Mouse (Mus musculus) G1E (cell line): ENCODE results near the gene Ak5. TPM values are rescaled to one million over a fixed set of nuclear protein-coding genes. Genes with fewer than 3 reads are reported as not detected.

Experiments
- ATAC-seq: 2 replicates; pipeline ENCODE4 v1.8.0; 2016; ENCODE audit warnings: mild to moderate bottlenecking; ENCODE audit not compliant: insufficient number of reproducible peaks, poor library complexity, low FRiP score, severe bottlenecking; ENCODE audit errors: extremely low read depth
- DNase-seq: peaks from one replicate; pipeline ENCODE4 v3.0.0; 2012; ENCODE audit warnings: low spot score
- H3K27me3 ChIP-seq: 2 replicates; pipeline ENCODE4 v1.6.1; 2012; ENCODE audit warnings: mild to moderate bottlenecking, low read length, inconsistent platforms; ENCODE audit not compliant: insufficient read depth
- H3K36me3 ChIP-seq: replicated peaks from 2 replicates; pipeline ENCODE3; 2012; ENCODE audit warnings: mild to moderate bottlenecking, inconsistent platforms
- H3K4me1 ChIP-seq: 2 replicates; pipeline ENCODE4 v1.6.1; 2012; ENCODE audit warnings: low read depth, low read length, inconsistent platforms, mixed read lengths; ENCODE audit not compliant: insufficient read depth
- H3K4me3 ChIP-seq: 2 replicates; pipeline ENCODE4 v1.5.1; 2012; ENCODE audit warnings: low read depth, mild to moderate bottlenecking, inconsistent platforms, low read length, moderate library complexity, mixed read lengths
- H3K9me3 ChIP-seq: replicated peaks from 2 replicates; pipeline ENCODE4 v1.6.1; 2012; ENCODE audit warnings: inconsistent platforms
- CTCF ChIP-seq: IDR thresholded peaks from 2 replicates; pipeline ENCODE4 v1.5.1; 2012; ENCODE audit warnings: low read depth, low read length, inconsistent platforms, mixed read lengths
- GATA1 ChIP-seq: IDR thresholded peaks from 2 replicates; pipeline ENCODE4 v1.6.1; 2012; ENCODE audit warnings: borderline replicate concordance, low read length, inconsistent platforms, mixed read lengths
- GATA2 ChIP-seq: IDR thresholded peaks from 2 replicates; pipeline ENCODE4 v1.6.1; 2012; ENCODE audit warnings: low read depth, low read length, inconsistent platforms, borderline replicate concordance
- POLR2AphosphoS5 ChIP-seq: IDR thresholded peaks from 2 replicates; pipeline ENCODE4 v1.6.1; 2012; ENCODE audit warnings: low read depth, low read length, inconsistent platforms; ENCODE audit not compliant: insufficient replicate concordance
- TAL1 ChIP-seq: conservative IDR thresholded peaks from 2 replicates; pipeline ENCODE4 v1.6.1; 2012; ENCODE audit warnings: low read depth, low read length, inconsistent platforms, mixed read lengths
- polyA plus RNA-seq: library from polyadenylated mRNA; stranded (reverse); fragments of >175 nt; gene quantifications from 2 replicates; pipeline ENCODE4 v1.2.3, GENCODE M21; 2012
- total RNA-seq, 2 experiments: library from RNA; stranded (forward) in 1 of 2; stranded (reverse) in 1 of 2; fragments of 200-1000 nt in 1 of 2; fragments of >200 nt in 1 of 2; fragmentation: Nextera tagmentation in 1 of 2; gene quantifications; 2 replicates each; pipeline ENCODE4 v1.2.3; 2014 to 2017

Ak5 gene
- total and polyA plus RNA-seq, 3 experiments, result 0.11 TPM; not detected in 2

- Histone ChIP-seq H3K36me3 (no peaks in the 10 kb centered on the region), H3K4me3 (no peak overlapping the region), H3K27me3 (peaks cover 3% of the 10 kb centered on the region; the same call in 1 of the 2 replicates), H3K4me1 (no peaks in the 10 kb centered on the region), H3K9me3 (no peaks in the 10 kb centered on the region)
- TF ChIP-seq TAL1 (no peak), GATA2 (no peak), CTCF (no peak), GATA1 (no peak), POLR2AphosphoS5 (no peak)
- DNase-seq (no peak), ATAC-seq (no peak)
Measured at GRCm38 (mm10) chr3:152578282-152579228, 89.6 kb downstream of the Ak5 start.

GRCm38 (mm10) chr3:152577763-152578162, 90.4 kb downstream of the Ak5 start:
- no peaks in the 10 kb centered on the region for H3K4me1 ChIP-seq
- H3K36me3 ChIP-seq, result no peaks in the 10 kb centered on the region
- no peak for TF ChIP-seq TAL1
- no peak for TF ChIP-seq CTCF
- TF ChIP-seq GATA2, result no peak
- TF ChIP-seq POLR2AphosphoS5, result no peak
- ATAC-seq (no peak), DNase-seq (no peak)
- H3K4me3 ChIP-seq, result no peak overlapping the region
- H3K27me3 ChIP-seq, result peaks cover 3% of the 10 kb centered on the region; the same call in 1 of the 2 replicates
- no peaks in the 10 kb centered on the region for H3K9me3 ChIP-seq

- Histone ChIP-seq H3K27me3 (peaks cover 3% of the 10 kb centered on the region; the same call in 1 of the 2 replicates), H3K36me3 (no peaks in the 10 kb centered on the region), H3K9me3 (no peaks in the 10 kb centered on the region), H3K4me3 (no peak overlapping the region), H3K4me1 (no peaks in the 10 kb centered on the region)
- DNase-seq, result no peak
- ATAC-seq, result no peak
- TF ChIP-seq CTCF (no peak), POLR2AphosphoS5 (no peak), GATA1 (no peak), TAL1 (no peak), GATA2 (no peak)
Measured at GRCm38 (mm10) chr3:152577273-152577672, 90.9 kb downstream of the Ak5 start.

- no peak for TF ChIP-seq CTCF
- H3K36me3 ChIP-seq, result no peaks in the 10 kb centered on the region
- H3K9me3 ChIP-seq, result no peaks in the 10 kb centered on the region
- H3K27me3 ChIP-seq, result 0 out of 2 replicates have a peak, but pooled peaks cover 2% of the 10 kb centered on the region
- no peak overlapping the region for H3K4me3 ChIP-seq
- DNase-seq (no peak), ATAC-seq (no peak)
- H3K4me1 ChIP-seq, result no peaks in the 10 kb centered on the region
Measured at GRCm38 (mm10) chr3:152569242-152569605, 98.9 kb downstream of the Ak5 start.

GRCm38 (mm10) chr3:152568455-152569241, 99.5 kb downstream of the Ak5 start:
- H3K4me3 ChIP-seq, result no peak overlapping the region
- TF ChIP-seq CTCF (no peak), TAL1 (no peak), POLR2AphosphoS5 (no peak)
- H3K4me1 ChIP-seq, result no peaks in the 10 kb centered on the region
- ATAC-seq, result no peak
- no peaks in the 10 kb centered on the region for H3K36me3 ChIP-seq
- no peak for DNase-seq
- H3K9me3 ChIP-seq, result no peaks in the 10 kb centered on the region
- H3K27me3 ChIP-seq, result peaks cover 8% of the 10 kb centered on the region; the same call in 1 of the 2 replicates

GRCm38 (mm10) chr3:152564516-152565113, 103.5 kb downstream of the Ak5 start:
- peaks cover 9% of the 10 kb centered on the region; the same call in 1 of the 2 replicates for H3K27me3 ChIP-seq
- H3K36me3 ChIP-seq, result no peaks in the 10 kb centered on the region
- no peaks in the 10 kb centered on the region for H3K4me1 ChIP-seq
- no peaks in the 10 kb centered on the region for H3K9me3 ChIP-seq
- no peak overlapping the region for H3K4me3 ChIP-seq
- DNase-seq, result no peak
- ATAC-seq, result no peak
- TF ChIP-seq POLR2AphosphoS5 (no peak), GATA1 (no peak), GATA2 (no peak)
